Mouse (Mus musculus) G1E (cell line): ENCODE measurements around the gene Atp6v1g1. TPM values are rescaled to one million over a fixed set of nuclear protein-coding genes. Genes with fewer than 3 reads are reported as not detected.

Experiments
- ATAC-seq: 2 replicates; pipeline ENCODE4 v1.8.0; 2016; ENCODE audit warnings: mild to moderate bottlenecking; ENCODE audit not compliant: insufficient number of reproducible peaks, poor library complexity, low FRiP score, severe bottlenecking; ENCODE audit errors: extremely low read depth
- DNase-seq: peaks from one replicate; pipeline ENCODE4 v3.0.0; 2012; ENCODE audit warnings: low spot score
- H3K27me3 ChIP-seq: 2 replicates; pipeline ENCODE4 v1.6.1; 2012; ENCODE audit warnings: mild to moderate bottlenecking, low read length, inconsistent platforms; ENCODE audit not compliant: insufficient read depth
- H3K36me3 ChIP-seq: replicated peaks from 2 replicates; pipeline ENCODE3; 2012; ENCODE audit warnings: mild to moderate bottlenecking, inconsistent platforms
- H3K4me1 ChIP-seq: 2 replicates; pipeline ENCODE4 v1.6.1; 2012; ENCODE audit warnings: low read depth, low read length, inconsistent platforms, mixed read lengths; ENCODE audit not compliant: insufficient read depth
- H3K4me3 ChIP-seq: 2 replicates; pipeline ENCODE4 v1.5.1; 2012; ENCODE audit warnings: low read depth, mild to moderate bottlenecking, inconsistent platforms, low read length, moderate library complexity, mixed read lengths
- H3K9me3 ChIP-seq: replicated peaks from 2 replicates; pipeline ENCODE4 v1.6.1; 2012; ENCODE audit warnings: inconsistent platforms
- CTCF ChIP-seq: IDR thresholded peaks from 2 replicates; pipeline ENCODE4 v1.5.1; 2012; ENCODE audit warnings: low read depth, low read length, inconsistent platforms, mixed read lengths
- GATA1 ChIP-seq: IDR thresholded peaks from 2 replicates; pipeline ENCODE4 v1.6.1; 2012; ENCODE audit warnings: borderline replicate concordance, low read length, inconsistent platforms, mixed read lengths
- GATA2 ChIP-seq: IDR thresholded peaks from 2 replicates; pipeline ENCODE4 v1.6.1; 2012; ENCODE audit warnings: low read depth, low read length, inconsistent platforms, borderline replicate concordance
- POLR2AphosphoS5 ChIP-seq: IDR thresholded peaks from 2 replicates; pipeline ENCODE4 v1.6.1; 2012; ENCODE audit warnings: low read depth, low read length, inconsistent platforms; ENCODE audit not compliant: insufficient replicate concordance
- TAL1 ChIP-seq: conservative IDR thresholded peaks from 2 replicates; pipeline ENCODE4 v1.6.1; 2012; ENCODE audit warnings: low read depth, low read length, inconsistent platforms, mixed read lengths
- polyA plus RNA-seq: library from polyadenylated mRNA; stranded (reverse); fragments of >175 nt; gene quantifications from 2 replicates; pipeline ENCODE4 v1.2.3, GENCODE M21; 2012
- total RNA-seq, 2 experiments: library from RNA; stranded (forward) in 1 of 2; stranded (reverse) in 1 of 2; fragments of 200-1000 nt in 1 of 2; fragments of >200 nt in 1 of 2; fragmentation: Nextera tagmentation in 1 of 2; gene quantifications; 2 replicates each; pipeline ENCODE4 v1.2.3; 2014 to 2017

Atp6v1g1 gene
- total and polyA plus RNA-seq, 3 experiments, result 120 to 220 (median 147) TPM

- peaks cover 17% of the 10 kb centered on the region for H3K4me1 ChIP-seq
- H3K4me3 ChIP-seq, result no peak overlapping the region
- no peak for ATAC-seq
- no peaks in the 10 kb centered on the region for H3K9me3 ChIP-seq
- TF ChIP-seq GATA2 (no peak), CTCF (no peak), POLR2AphosphoS5 (no peak), GATA1 (no peak), TAL1 (no peak)
- peaks cover 83% of the 10 kb centered on the region for H3K36me3 ChIP-seq
- no peaks in the 10 kb centered on the region for H3K27me3 ChIP-seq
- no peak for DNase-seq
Measured at GRCm38 (mm10) chr4:63552865-63553264, 8.3 kb downstream of the Atp6v1g1 start.

GRCm38 (mm10) chr4:63553789-63554576 lies 9.4 kb downstream of the Atp6v1g1 start:
- ATAC-seq, result no peak
- Histone ChIP-seq H3K36me3 (peaks cover 72% of the 10 kb centered on the region), H3K27me3 (no peaks in the 10 kb centered on the region), H3K4me3 (no peak overlapping the region), H3K4me1 (peaks cover 20% of the 10 kb centered on the region), H3K9me3 (no peaks in the 10 kb centered on the region)
- DNase-seq, result no peak
- TF ChIP-seq GATA2, result no peak
- no peak for TF ChIP-seq GATA1
- TF ChIP-seq POLR2AphosphoS5, result no peak
- TF ChIP-seq CTCF, result no peak
- TF ChIP-seq TAL1, result no peak

GRCm38 (mm10) chr4:63554616-63555015 lies 10.0 kb downstream of the Atp6v1g1 start:
- ATAC-seq (no peak), DNase-seq (no peak)
- peaks cover 27% of the 10 kb centered on the region for H3K4me1 ChIP-seq
- no peak overlapping the region for H3K4me3 ChIP-seq
- TF ChIP-seq POLR2AphosphoS5 (no peak), GATA2 (no peak), TAL1 (no peak), CTCF (no peak), GATA1 (no peak)
- no peaks in the 10 kb centered on the region for H3K9me3 ChIP-seq
- peaks cover 65% of the 10 kb centered on the region for H3K36me3 ChIP-seq
- H3K27me3 ChIP-seq, result no peaks in the 10 kb centered on the region

GRCm38 (mm10) chr4:63555111-63555510 lies 10.5 kb downstream of the Atp6v1g1 start:
- no peak for DNase-seq
- H3K9me3 ChIP-seq, result no peaks in the 10 kb centered on the region
- H3K36me3 ChIP-seq, result peaks cover 63% of the 10 kb centered on the region
- ATAC-seq, result no peak
- H3K4me3 ChIP-seq, result no peak overlapping the region
- TF ChIP-seq GATA2, result no peak
- TF ChIP-seq GATA1, result no peak
- peaks cover 32% of the 10 kb centered on the region for H3K4me1 ChIP-seq
- no peaks in the 10 kb centered on the region for H3K27me3 ChIP-seq

GRCm38 (mm10) chr4:63556665-63557064 lies 12.1 kb downstream of the Atp6v1g1 start:
- ATAC-seq (no peak), DNase-seq (no peak)
- Histone ChIP-seq H3K4me1 (peaks cover 46% of the 10 kb centered on the region), H3K36me3 (peaks cover 60% of the 10 kb centered on the region), H3K4me3 (no peak overlapping the region), H3K27me3 (no peaks in the 10 kb centered on the region), H3K9me3 (no peaks in the 10 kb centered on the region)
- no peak for TF ChIP-seq GATA2
- no peak for TF ChIP-seq CTCF
- TF ChIP-seq GATA1, result no peak
- TF ChIP-seq TAL1, result no peak
- no peak for TF ChIP-seq POLR2AphosphoS5

- Histone ChIP-seq H3K9me3 (no peaks in the 10 kb centered on the region), H3K36me3 (peaks cover 60% of the 10 kb centered on the region), H3K4me3 (peak overlapping the region; percentile 74; the same call in 1 of the 2 replicates), H3K27me3 (no peaks in the 10 kb centered on the region), H3K4me1 (peaks cover 53% of the 10 kb centered on the region)
- TF ChIP-seq GATA2, result no peak
- ATAC-seq (no peak), DNase-seq (no peak)
Measured at GRCm38 (mm10) chr4:63557124-63558059, 12.8 kb downstream of the Atp6v1g1 start.
